8 mouse cellular contexts compared by ENCODE assay signal in genomic region chr5:139324045-139324491, GRCm38 (mm10).
A peak's percentile ranks its signal among the peaks of the same experiment; 100 is the strongest.
DNase-seq lines count a peak whose midpoint lies in the region; ATAC-seq lines count a peak whose summit lies in the region.

No protein-coding gene starts in this region.

- ATAC-seq in frontal cortex, adult (ENCODE audit: low TSS enrichment), result peak; percentile 52

- no peak for DNase-seq in frontal cortex, postnatal 25 days (ENCODE audit: low spot score in 2 of 2)
- peak; percentile 36 for DNase-seq in urinary bladder, postnatal 14 days (ENCODE audit: low spot score)
- DNase-seq in urinary bladder, postnatal 10 days (ENCODE audit: low spot score), result no peak
- peak; percentile 62 for DNase-seq in induced T-regulatory cell, adult 2 months (ENCODE audit: low read depth)
- DNase-seq in lung, postnatal 4 days, result peak; percentile 25 to 49
- peak; percentile 55 for DNase-seq in telencephalon, adult 2 months (ENCODE audit: low read depth, low spot score)
- no peak for DNase-seq in spleen, postnatal 10 days (ENCODE audit: low spot score in 2 of 2)

Comparison
In these comparisons a context has a peak if more than half of its experiments do, and no peak if none do; other contexts are left out.
1. DNase-seq: peak in urinary bladder, postnatal 14 days (single experiment), induced T-regulatory cell, adult 2 months (single experiment), lung, postnatal 4 days (2 of 2) and telencephalon, adult 2 months (single experiment); none in frontal cortex, postnatal 25 days (0 of 2), urinary bladder, postnatal 10 days (single experiment) and spleen, postnatal 10 days (0 of 2).